Mouse (Mus musculus): ENCODE data around the gene Rasl11a.

- TF ChIP-seq CTCF (IDR thresholded peaks at IDR 0.05; ENCODE audit: borderline replicate concordance, insufficient read depth, low read depth, low read length), result no peak
- no peak for TF ChIP-seq POLR2A (IDR thresholded peaks at IDR 0.05; ENCODE audit: borderline replicate concordance, insufficient read depth, low read length)
Observed at GRCm38 (mm10) chr5:146848936-146849582, 4.2 kb downstream of the Rasl11a start.
